Mouse (Mus musculus) G1E (cell line): ENCODE results near the gene Creb3l1.

Source experiments
- CTCF ChIP-seq: IDR thresholded peaks from 2 replicates; pipeline ENCODE4 v1.5.1; 2012; ENCODE audit warnings: low read depth, low read length, inconsistent platforms, mixed read lengths
- GATA1 ChIP-seq: IDR thresholded peaks from 2 replicates; pipeline ENCODE4 v1.6.1; 2012; ENCODE audit warnings: borderline replicate concordance, low read length, inconsistent platforms, mixed read lengths

DNA sequence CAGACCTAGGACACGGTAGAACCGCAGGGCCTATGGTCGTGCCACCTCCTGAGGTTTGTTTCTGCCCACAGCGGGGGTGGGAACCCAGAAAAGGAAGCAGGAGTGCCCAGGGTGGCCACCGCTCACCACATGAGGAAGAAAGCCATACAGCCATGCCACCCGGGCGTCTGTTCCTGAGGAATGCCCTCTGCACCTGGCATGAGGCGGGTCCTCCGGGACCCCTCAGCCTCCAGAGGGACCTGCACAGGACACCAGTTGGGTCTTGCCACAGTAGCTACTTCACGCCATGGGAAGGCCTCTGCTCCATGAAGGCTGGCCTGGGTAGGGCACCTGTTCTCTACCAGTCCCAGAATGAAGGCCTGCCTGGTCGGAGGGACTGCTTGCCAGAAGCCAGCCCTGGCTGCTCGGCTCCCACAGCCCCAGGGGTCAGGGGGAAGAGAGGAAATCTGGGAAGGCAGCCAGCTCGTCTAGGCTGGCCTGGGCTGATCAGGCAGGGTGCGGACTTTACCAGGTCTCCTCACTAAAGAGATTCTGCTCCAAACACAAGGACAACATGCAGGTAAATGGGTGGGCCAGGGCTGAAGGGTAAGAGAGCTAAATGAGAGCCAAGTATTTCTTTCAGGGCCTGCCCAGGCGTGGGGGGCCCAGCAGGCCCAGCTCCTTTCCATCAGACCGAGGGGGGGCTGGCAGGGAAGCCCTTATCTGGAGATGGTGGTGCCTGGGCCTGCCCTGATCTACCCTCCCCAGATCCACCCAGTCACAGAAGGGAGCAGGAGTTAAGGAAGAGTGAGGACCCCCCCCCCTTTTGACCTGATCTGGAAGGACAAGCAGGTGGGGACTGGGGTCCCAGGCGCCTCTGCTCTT is 74.7 kb downstream of the Creb3l1 start:
- no peak for TF ChIP-seq GATA1
- TF ChIP-seq CTCF, result no peak
